Mouse (Mus musculus) liver, adult 2 months (tissue): ENCODE measurements at regions not wholly inside any gene's neighbourhood (a gene's known extent, or its start where the extent isn't known, plus 50 kb on each side); places are given as distances from the start of the nearest gene placed in this dataset.

Experiments used
- DNase-seq: peaks from one replicate; pipeline ENCODE4 v3.0.0-alpha.2; 2011; ENCODE audit warnings: low read depth, low spot score; ENCODE audit errors: extremely low read depth
- H3K27ac ChIP-seq: fragments of 200-500 bp; replicated peaks from 2 replicates; pipeline ENCODE4 v1.5.1; 2012; ENCODE audit warnings: low read depth, mild to moderate bottlenecking, control low read depth, inconsistent platforms, low read length; ENCODE audit not compliant: insufficient read depth
- H3K27me3 ChIP-seq: fragments of 200-500 bp; 2 replicates; pipeline ENCODE4 v1.6.1; 2012; ENCODE audit warnings: mild to moderate bottlenecking, moderate library complexity, low read length, inconsistent platforms; ENCODE audit not compliant: control insufficient read depth, insufficient read depth
- H3K36me3 ChIP-seq: fragments of 200-500 bp; 2 replicates; pipeline ENCODE4 v1.6.1; 2012; ENCODE audit warnings: low read length, inconsistent platforms; ENCODE audit not compliant: control insufficient read depth, insufficient read depth
- H3K4me1 ChIP-seq: fragments of 200-500 bp; 2 replicates; pipeline ENCODE4 v1.6.1; 2011; ENCODE audit warnings: low read length; ENCODE audit not compliant: control insufficient read depth, insufficient read depth
- H3K4me3 ChIP-seq: fragments of 200-500 bp; 2 replicates; pipeline ENCODE4 v1.5.1; 2011; ENCODE audit warnings: low read depth, mild to moderate bottlenecking, control low read depth, low read length, moderate library complexity; ENCODE audit not compliant: insufficient read depth
- H3K79me2 ChIP-seq: fragments of 200-500 bp; 2 replicates; pipeline ENCODE4 v1.6.1; 2012; ENCODE audit warnings: inconsistent platforms, mild to moderate bottlenecking, low read length, moderate library complexity; ENCODE audit not compliant: control insufficient read depth, insufficient read depth
- H3K9ac ChIP-seq: fragments of 200-500 bp; 2 replicates; pipeline ENCODE4 v1.6.1; 2012; ENCODE audit warnings: low read depth, mild to moderate bottlenecking, control low read depth, inconsistent platforms, low read length
- CTCF ChIP-seq: fragments of 200-500 bp; IDR thresholded peaks from 2 replicates; pipeline ENCODE4 v1.5.1; 2011; ENCODE audit warnings: low read depth, low read length, control low read depth
- POLR2A ChIP-seq: fragments of 200-500 bp; IDR thresholded peaks from 2 replicates; pipeline ENCODE4 v1.6.1; 2011; ENCODE audit warnings: low read length, control low read depth; ENCODE audit not compliant: insufficient read depth; ENCODE audit errors: extremely low read depth
- WGBS: fragments of 180-500 bp; shearing (Covaris S2); methylation state at CpG from one replicate; pipeline ENCODE4 v1.1.7; 2018; 5-methylcytosine and 5-hydroxymethylcytosine counted together

DNA sequence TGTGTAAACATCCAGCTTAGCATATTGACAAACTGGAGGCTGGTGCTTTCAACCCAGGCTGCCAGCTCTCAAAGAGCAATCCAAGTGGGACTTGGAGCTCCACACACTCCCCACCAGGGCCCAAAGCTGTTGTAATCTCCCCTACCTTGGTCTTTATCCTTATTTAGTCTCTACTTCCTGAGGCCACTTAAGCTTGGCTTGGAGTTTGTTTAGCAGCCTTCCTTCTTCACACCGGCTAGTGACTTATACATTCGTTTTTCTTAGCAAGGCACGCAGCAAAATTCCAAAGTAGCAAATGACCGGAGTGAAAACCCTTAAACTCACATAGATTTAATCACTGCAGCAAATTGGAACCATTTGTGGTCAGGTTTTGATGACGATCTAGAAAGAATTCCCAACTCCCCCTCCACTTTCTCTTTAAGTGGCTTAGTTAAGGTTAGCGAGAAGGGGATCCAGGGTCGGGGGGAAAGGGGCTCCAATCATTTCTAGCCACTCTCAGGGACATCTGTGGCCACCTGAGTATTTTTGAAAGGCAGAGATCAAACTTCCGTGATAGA is 124.2 kb upstream of the Irx3 start:
- H3K4me3 ChIP-seq: no peak overlapping the region
- no peaks in the 10 kb centered on the region for H3K27me3 ChIP-seq
- no peak for DNase-seq
- H3K79me2 ChIP-seq: no peaks in the 10 kb centered on the region
- TF ChIP-seq CTCF: no peak
- TF ChIP-seq POLR2A: no peak
- H3K27ac ChIP-seq: no peak overlapping the region
- 83% methylated on average over 8 of the region's 8 CpGs for WGBS
- H3K36me3 ChIP-seq: no peaks in the 10 kb centered on the region
- no peaks in the 10 kb centered on the region for H3K4me1 ChIP-seq
- no peak overlapping the region for H3K9ac ChIP-seq

DNA sequence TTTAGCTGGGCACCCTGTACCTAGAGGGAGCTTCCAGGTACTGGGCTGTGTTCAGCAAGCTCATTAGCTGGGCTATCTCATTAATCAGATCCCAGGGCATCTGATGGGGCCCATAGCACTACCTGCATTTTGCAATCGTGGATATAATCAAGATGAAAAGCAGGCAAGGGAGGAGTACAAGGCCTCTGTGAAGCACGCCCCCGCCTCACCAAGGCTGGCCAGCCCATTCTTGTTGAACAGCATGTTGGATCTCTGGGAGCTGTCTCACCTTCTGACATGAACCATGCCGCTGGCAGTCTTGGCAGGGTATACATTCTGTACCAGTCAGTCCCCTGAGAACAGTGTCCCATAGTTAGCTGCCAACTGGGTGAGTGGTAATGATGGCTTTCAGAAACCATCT is 122.3 kb upstream of the Irx3 start:
- Histone ChIP-seq H3K4me1 (no peaks in the 10 kb centered on the region), H3K27me3 (no peaks in the 10 kb centered on the region), H3K79me2 (no peaks in the 10 kb centered on the region), H3K4me3 (no peak overlapping the region), H3K9ac (no peak overlapping the region), H3K36me3 (no peaks in the 10 kb centered on the region), H3K27ac (no peak overlapping the region)
- TF ChIP-seq POLR2A (no peak), CTCF (no peak)
- WGBS: 83% methylated on average over 4 of the region's 4 CpGs
- no peak for DNase-seq

DNA sequence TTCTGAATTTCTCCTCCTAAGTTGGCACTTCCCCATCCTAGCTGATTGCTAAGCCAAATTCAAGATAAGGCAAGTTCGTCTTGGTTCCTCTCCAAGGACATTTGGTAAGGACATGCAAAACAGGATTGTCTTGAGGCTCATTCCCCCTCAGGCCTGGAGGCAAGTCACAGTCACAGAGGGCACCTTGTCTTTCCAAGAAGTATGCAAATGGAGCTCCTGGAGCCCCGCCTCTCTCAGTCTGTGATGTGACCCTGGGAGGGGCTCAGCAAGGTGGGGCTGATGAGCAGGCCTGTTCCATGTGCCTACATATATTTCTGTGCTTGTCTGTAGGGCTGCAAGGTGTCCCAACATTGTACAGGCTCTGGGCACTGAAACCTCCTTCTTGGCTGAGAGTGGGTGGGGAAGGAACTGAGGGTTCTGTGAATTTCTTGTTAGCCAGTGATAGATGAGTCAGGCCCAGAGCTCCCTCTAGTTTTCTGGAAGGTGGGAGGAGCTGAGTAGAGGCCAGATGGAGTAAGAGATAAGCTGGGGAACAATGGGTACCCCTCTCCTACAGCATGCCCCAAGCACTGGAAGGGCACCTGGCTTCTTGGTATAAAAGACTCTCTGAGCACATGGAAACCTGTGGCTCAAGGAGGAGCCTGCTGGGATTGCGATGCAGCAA is 120.5 kb upstream of the Irx3 start:
- H3K4me3 ChIP-seq: no peak overlapping the region
- H3K4me1 ChIP-seq: no peaks in the 10 kb centered on the region
- TF ChIP-seq POLR2A (no peak), CTCF (no peak)
- no peak overlapping the region for H3K27ac ChIP-seq
- WGBS: 79% methylated on average over 3 of the region's 3 CpGs
- DNase-seq: no peak
- H3K36me3 ChIP-seq: no peaks in the 10 kb centered on the region
- H3K9ac ChIP-seq: no peak overlapping the region
- no peaks in the 10 kb centered on the region for H3K79me2 ChIP-seq
- no peaks in the 10 kb centered on the region for H3K27me3 ChIP-seq

DNA sequence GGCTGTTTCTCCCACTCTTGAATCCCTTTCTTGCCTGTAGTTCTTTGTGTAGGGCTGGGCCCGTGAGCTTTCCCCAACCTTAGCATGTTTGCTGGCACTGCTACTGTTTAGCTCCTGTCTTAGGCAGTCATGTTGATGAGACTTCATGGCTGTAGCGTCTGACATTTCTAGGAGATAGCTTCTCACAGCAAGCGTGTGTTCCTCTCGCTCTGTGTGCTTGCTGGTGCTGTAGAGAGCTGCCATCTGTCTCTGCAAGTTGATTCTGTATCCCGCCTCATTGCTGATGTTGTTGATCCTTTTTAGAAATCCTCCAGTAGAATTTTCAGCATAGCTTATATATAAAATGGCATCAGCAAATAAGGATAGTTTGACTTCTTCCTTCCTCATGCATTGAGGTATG is 116.0 kb upstream of the Irx3 start:
- Histone ChIP-seq H3K27ac (no peak overlapping the region), H3K36me3 (no peaks in the 10 kb centered on the region), H3K4me3 (no peak overlapping the region), H3K79me2 (no peaks in the 10 kb centered on the region), H3K27me3 (no peaks in the 10 kb centered on the region), H3K9ac (no peak overlapping the region), H3K4me1 (no peaks in the 10 kb centered on the region)
- WGBS: 94% methylated on average over 5 of the region's 5 CpGs
- DNase-seq: no peak
- TF ChIP-seq POLR2A: no peak
- TF ChIP-seq CTCF: no peak

DNA sequence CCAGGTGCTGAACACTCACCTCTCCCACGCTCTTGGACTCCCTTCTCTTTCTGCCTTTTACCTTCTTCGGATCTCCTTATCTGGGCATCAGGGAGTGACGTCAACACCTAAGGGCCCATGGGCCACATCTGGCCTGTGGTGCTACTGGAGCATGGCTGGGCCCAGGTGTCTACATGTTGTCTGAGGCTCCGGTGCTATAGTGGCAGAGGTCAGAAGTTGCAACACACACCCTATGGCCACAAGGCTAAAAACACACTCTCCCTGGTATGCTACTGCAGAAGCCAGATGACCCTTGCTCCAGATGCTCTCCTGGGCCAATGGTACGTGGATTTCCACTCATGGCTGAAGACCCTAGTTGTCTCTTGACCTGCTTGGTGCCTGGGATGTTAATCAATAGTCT is 112.1 kb upstream of the Irx3 start:
- H3K4me3 ChIP-seq: no peak overlapping the region
- TF ChIP-seq POLR2A (no peak), CTCF (no peak)
- 61% methylated on average over 5 of the region's 5 CpGs for WGBS

DNA sequence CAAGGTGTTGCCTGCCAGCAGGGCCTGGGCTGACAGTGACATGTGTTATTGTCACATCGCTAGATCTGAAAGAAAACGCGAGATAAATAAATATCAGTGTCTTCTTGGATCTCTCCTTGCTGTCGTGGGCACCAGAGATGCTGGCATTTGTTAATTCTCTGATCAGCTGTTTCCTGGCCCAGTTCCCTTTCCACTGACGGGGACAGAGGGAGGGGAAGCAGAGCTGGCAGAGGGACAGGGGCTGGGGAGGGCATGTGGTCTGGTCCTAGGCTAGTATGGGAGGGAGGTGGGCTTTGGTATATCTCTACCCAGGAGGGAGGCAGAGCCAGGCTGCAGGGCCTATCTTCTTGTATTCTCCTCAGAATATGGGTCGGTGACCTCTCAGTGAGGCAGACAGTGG is 111.3 kb upstream of the Irx3 start:
- no peaks in the 10 kb centered on the region for H3K36me3 ChIP-seq
- no peak for DNase-seq
- no peak overlapping the region for H3K9ac ChIP-seq
- no peaks in the 10 kb centered on the region for H3K27me3 ChIP-seq
- no peak for TF ChIP-seq POLR2A
- no peak for TF ChIP-seq CTCF
- WGBS: 67% methylated on average over 6 of the region's 6 CpGs
- H3K4me3 ChIP-seq: no peak overlapping the region
- H3K4me1 ChIP-seq: no peaks in the 10 kb centered on the region
- H3K79me2 ChIP-seq: no peaks in the 10 kb centered on the region
- no peak overlapping the region for H3K27ac ChIP-seq

More for the DNA sequence above, 112.1 kb upstream of the Irx3 start:
- no peaks in the 10 kb centered on the region for H3K79me2 ChIP-seq
- no peak overlapping the region for H3K9ac ChIP-seq
- H3K27ac ChIP-seq: no peak overlapping the region
- H3K27me3 ChIP-seq: no peaks in the 10 kb centered on the region
- H3K36me3 ChIP-seq: no peaks in the 10 kb centered on the region
- no peak for DNase-seq
- no peaks in the 10 kb centered on the region for H3K4me1 ChIP-seq
